Mouse (Mus musculus): ENCODE results near the gene Mitf.
A peak's percentile ranks its signal among the peaks of the same experiment; 100 is the strongest.

Mitf gene

DNA sequence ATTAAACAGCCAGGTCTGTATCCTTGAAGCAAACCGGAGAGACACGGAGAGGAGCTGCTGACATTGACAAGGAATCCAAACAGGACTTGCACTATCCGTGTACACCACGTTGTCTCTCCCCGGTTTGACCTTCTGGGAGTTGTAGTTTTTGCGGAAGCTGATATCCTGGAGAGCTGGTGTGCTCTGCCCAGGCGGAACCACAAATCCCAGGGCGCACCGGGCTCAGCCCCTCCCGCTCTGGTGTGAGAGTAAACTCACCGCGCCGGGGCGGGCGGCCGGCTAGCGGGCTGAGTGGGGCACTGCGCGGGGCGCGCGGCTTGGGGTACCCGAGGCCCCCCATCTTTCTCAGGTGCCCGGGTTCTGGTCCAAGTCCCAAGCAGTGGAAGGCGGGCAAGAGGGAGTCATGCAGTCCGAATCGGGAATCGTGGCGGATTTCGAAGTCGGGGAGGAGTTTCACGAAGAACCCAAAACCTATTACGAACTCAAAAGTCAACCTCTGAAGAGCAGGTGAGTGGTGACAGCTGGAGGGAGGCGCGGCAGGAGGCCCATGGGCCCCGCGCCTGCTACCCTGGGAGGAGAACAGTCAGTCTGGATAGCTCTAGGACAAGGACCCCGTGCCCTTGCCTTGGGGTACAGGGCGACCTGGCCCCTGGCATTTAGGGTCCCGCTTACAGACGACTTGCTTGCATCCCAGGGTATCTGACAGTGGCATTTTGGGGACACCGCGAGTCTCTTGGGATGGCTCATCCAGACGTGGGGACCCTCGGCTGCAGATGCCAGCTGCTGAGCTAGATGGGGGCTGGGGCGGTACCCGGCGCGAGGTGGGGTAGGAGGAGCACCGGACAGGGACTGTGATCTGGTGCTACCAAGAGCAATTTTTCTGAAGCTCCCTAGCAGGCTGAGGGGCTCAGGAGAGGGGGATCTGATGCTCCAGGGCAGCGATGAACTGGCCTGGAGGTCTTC is at the start of gene Mitf:
Gene Mitf (plus strand): TSS at position 272 of the 963 bp plus-strand sequence.
- DNase-seq (ENCODE audit: low read depth), result peak; percentile 89

DNA sequence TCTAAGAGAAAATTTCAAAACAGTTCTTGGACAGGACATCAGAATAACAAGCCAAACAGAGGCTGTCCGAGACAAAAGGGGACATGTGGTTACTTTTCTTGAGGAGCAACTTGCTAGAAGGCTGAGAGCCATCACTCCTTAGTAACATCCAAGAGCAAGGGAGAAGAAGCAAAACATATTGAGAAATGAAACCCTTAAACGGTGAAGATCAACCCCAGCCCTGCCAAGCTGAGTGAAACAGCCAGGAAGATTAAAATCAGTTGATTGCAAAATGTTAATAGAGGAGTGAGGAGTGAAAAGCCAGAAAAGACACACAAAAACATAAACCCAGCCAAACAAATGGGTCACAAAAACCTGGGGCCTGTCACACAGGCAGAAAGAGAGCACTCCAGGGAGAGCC is 49.5 kb upstream of the Mitf start:
- no peak for DNase-seq (ENCODE audit: low read depth)

DNA sequence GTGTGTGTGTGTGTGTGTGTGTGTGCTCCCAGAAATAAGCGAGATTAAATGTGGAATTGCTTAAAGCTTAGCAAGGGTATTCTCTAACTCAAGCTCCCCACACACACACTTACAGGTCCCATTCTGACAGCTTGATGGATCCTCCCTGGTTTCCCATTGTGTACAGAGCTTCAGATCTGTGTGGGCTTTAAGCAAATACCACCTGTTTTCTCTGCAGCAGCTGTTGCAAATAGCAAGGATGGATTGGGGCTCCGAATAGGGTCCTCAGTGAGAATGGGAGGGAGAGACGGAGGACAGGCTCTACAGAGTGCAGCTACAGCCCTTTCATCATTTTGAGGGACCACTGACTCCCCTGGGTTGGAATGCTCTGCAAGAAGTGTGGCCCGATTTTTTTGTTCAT is 48.0 kb upstream of the Mitf start:
- no peak for DNase-seq (ENCODE audit: low read depth)

DNA sequence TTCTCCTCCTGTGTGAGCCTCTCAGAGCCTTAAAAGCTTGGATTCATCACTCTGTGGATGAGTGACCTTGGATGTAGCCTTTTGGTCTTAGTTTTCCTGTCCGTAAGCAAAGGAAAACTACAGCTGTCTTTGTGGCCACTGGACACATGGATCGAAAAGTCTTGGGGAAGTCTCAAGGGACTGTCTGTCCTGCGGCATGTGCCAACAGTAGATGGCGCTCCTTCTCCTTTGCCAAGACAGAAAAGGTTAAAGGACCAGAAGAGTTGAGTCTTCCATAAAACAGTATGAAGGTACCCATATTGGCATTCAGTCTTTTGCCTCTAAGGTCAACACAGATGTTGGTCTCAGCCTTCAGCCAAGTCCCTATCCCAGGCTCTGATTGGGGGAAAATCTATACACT is 47.6 kb upstream of the Mitf start:
- DNase-seq (ENCODE audit: low read depth), result peak; percentile 57

DNA sequence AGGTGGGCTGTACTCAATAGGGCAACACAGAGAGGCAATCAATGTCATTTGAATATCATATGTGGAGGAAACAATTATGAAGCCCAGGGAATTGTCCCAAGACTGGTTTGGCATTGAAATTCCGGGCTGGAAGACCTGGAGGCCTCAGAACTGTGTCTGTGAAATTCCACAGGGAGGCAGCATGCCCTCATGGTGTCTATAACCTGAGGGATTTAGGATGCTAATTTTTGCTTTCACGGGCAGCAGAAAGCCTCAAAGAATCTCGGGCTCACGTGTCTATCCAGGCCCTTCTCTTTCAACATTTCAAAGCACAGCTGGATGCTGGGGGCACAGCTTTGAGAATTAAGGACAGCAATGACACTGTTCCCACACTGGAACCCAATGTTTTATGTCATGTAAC is 45.5 kb upstream of the Mitf start:
- no peak for DNase-seq (ENCODE audit: low read depth)

DNA sequence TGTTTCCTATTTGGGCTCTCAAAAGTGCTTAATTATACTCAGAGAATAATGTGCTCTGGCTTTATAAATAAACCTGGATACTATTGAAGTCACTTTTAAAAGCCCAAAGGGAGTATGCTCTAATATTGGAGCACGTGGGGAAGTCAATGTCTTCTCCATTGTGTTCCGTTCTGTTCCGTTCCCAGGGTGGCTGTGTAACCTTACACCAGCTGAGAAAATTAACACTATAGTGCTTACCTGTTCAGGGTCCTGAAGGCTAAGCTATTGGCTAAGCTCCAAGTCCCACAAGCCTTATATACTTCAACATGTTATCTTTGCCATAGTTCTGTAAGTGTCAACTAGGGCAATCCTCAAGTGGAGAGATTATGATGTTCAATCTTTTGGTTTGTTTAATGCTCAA is 42.9 kb upstream of the Mitf start:
- no peak for DNase-seq (ENCODE audit: low read depth)

DNA sequence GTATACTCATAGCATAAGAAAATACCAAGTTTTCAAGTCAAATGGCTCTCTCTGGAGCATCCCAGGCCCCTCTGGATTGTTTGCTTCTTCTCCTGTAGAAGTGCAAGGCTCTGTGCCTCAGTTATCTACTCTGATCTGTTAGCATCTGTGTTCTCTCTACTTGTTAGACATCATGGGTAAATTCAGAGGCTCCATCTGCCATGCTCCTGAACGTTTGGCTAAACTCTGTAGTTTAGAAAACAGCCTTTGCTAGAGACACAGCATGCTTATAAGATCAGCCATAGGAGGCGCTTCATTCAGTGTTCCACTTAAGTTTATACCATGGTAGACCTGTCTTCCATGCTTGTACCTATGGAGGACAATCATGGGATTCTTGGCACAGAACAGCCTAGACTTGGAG is 39.0 kb upstream of the Mitf start:
- no peak for DNase-seq (ENCODE audit: low read depth)

DNA sequence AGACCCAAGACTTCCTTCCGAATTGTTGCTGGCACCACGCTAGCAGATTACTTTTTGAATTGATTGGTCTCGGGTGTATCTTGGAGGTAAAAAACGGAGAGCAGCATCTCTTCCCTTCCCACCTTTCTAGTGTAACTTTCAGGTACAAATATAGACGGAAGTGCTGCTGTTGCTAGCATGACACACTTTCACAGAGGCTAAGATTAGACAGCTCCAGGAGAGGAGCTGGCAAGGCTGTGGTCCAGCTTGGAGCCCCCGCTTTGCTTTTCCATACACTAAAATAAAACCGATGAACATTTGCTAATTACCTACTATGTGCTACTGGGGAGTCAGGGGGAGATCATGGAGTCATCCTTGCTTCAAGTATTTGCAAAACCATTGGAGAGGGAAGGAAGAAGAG is 37.3 kb upstream of the Mitf start:
- DNase-seq (ENCODE audit: low read depth), result no peak

DNA sequence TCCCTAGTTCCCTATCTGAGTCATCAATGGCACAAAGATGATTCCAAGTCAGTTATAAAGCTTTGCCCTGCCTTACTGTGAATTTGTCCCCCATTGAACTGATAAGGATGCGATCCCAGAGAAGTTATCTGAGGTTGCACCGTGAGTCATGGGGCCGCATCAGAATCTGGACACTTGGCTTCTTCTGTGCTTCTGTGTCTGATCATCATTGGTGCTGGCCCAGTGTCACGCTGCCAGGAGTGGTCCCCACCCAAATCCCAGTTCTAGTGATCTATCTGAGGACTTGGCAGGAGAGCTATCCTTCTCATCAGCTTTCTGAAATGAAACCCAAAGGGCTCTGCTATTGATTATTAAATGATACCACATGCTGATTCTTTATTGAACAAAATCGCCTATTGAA is 25.5 kb upstream of the Mitf start:
- no peak for DNase-seq (ENCODE audit: low read depth)

DNA sequence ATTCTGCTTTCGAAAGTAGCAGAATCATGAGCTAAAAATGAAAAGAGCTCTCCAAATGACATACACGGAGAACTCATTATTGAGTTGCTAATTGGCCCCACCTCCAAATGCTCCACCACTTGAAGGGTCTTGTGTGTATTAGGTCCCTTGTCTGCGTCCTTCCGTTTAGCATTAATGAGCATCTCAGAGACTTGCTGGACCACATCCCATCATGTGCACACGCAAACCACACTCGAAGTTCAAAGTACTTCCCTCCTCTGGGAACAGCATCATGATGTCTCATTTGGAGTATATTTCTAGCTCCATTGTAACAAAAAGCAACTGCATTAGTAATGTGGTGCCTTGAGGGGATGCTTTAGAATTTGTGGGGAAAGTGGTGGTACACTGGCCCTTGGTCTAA is 24.6 kb upstream of the Mitf start:
- DNase-seq (ENCODE audit: low read depth), result no peak

DNA sequence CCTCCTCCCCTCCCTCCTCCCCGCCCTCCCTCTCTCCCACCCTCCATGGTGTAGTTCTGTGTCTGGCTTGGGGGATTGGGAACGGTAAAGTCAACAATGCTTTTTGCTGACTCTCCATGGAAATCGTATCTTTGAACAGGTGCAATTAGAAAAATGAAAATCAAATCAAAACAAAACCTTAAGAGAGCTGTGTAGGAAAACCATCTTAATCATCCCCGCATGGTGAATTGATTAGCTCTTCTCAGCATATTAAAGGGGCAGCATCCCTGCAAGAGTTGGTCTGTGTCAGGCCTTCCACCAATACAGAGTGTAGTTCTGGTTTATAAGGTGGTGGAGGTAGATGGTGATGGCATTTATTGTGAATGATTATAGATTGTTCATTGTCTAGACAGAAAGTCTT is 20.0 kb upstream of the Mitf start:
- no peak for DNase-seq (ENCODE audit: low read depth)

DNA sequence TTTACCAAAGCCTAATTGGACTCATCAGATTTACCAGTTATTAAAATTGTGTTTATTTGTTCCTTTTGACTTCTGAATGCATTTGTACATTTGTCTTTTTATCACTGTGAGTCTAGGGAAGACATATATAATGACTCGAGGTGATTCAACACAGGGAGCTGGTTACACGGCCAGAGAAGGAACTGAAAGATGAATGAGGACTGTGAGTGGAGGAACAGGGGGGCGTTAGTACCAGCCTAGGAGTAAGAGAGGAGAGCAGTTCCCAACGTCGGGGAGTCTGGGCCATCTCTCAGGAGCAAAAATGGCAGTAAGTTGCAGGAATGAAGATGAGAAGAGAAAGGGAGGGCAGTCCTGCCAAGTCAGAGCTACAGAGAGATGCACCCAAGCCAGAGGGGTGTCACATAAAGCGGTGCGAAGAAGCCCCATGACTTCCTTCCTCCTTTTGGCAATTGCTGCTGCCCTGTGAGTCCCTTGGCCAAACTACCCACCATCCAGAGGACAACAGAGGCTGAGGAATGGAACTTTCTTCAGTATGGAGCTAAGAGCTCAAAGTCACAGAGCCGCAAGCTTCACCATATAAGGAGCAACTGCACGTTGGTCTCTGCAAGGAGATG is 18.4 kb upstream of the Mitf start:
- no peak for DNase-seq (ENCODE audit: low read depth)

DNA sequence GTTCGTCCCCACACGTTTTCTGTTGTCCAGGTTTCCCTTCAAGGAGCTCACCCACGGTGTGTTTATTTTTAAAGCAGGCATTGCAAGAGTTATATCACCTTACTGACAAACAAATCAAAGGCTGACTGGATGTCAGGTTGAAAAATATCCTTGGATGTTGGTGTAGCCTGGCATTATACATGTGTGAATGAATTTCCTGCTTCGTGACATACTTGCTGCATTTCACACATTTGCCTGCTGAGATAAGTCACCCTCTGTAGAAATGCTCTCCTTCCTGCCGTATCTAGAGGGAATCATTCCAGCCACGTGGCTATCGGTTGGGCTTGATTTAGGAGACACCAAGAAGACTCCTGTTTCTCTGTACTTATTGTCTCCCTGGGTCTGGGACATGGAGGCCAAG is 17.2 kb upstream of the Mitf start:
- no peak for DNase-seq (ENCODE audit: low read depth)

DNA sequence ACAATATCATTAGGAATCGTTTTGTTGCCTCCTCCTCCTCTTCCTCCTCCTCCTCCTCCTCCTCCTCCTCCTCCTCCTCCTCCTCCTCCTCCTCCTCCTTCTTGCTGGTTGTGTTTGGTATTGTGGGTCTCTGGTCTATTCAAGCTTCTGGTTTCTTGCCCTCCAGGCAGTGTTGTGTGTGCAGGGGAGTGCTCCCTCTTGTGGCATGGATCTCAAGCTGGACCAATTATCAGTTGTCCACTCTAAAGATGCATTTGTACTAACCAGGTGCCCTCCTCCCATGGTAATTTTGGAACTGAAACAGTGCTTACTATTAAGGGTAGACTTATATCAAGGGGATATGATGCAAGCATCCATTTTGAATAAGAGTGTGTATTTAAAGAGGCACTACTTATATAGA is 14.7 kb upstream of the Mitf start:
- DNase-seq (ENCODE audit: low read depth), result no peak

DNA sequence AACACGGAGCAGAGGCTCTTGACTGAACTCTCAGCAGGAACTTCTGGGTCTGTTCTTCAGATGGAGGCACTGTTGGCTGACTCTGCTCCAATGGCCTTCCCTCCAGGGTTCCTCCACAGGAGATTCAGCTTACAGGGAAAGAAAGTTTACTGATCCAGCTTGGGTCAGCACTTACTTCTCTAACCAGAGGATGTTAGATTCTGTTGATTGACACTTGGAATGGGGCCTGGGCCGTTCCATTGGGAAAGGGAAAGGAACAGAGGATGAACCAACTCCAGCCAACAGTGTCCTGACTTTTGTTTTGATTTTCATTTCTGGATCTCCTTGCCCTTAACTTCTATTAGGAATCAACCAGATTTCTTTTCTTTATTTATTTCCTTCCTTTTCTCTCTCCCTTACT is 11.7 kb upstream of the Mitf start:
- no peak for DNase-seq (ENCODE audit: low read depth)

DNA sequence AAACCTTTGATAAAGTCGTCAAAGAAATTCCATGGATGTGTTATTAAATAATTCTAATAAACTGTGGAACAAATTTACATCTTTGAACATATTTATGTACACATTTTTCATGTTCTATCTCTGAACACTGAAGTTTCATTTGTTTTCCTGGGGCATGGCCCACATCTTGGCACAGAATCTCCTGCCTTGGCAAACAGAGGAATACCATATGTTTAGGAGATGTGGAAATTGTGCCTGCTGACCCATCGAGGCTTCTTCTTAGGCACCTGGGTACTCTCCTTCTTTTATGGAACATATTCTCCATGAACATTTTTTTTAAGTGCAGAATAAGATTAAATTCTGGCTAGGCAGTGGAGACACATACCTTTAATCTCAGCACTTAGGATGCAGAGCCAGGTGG is 6.2 kb upstream of the Mitf start:
- DNase-seq (ENCODE audit: low read depth), result no peak

DNA sequence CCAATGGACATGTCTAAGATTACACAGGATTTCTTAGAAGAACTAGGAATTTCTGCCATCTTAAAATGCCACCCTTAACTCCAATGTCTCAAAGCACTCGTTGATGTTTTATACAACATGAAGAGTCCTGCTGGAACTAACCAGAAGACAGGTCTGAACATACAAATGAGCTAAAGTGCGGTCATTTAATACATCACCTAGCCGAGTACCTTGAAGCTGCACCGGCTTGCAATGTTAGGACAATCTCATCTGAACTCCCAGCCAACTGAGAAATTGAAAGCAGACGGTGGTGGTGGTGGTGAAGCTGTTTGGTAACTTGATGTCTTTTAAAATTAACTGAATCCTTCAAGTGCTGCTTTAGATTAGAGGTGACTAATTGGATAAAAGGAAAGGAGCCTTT is 801 bp upstream of the Mitf start:
- peak; percentile 2 for DNase-seq (ENCODE audit: low read depth)

DNA sequence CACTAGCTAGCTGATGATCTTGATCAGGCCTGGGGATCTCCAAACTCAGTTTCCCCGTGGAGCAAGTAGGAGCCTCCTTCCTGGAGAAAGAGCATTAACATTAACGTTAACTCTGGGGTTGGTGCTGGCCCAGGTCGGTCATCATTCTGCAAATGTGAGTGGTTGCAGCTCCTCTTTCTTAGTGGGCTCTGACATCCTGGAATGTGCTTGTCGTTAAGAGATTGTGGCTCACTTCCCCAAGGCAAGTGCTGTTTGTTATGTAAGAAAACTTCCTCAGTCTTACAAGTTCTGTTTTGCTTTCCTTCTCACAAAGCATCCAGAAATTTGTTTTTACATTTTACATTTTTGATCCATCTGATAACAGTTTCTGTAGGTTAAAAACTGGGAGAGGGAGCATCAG is 7.3 kb downstream of the Mitf start:
- DNase-seq (ENCODE audit: low read depth), result no peak

DNA sequence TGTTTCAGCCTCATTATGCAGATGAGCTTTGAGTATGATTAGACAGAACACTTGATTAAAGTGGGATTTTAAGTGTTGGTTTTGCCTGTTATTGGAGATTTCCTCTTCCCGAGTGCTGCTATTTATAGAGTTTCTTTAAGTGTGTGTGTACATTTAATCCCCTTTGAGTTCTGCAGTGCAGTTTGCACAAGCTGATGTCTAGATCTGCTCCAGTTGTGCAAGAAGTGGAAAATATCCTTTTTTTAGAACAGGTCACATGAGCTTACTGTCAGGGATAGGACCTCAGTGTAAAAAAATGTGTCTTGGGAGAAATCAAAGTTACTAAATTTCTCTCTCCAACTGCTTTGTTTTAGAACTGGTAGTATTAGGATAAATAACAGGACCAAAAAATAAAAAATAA is 8.9 kb downstream of the Mitf start:
- no peak for DNase-seq (ENCODE audit: low read depth)

DNA sequence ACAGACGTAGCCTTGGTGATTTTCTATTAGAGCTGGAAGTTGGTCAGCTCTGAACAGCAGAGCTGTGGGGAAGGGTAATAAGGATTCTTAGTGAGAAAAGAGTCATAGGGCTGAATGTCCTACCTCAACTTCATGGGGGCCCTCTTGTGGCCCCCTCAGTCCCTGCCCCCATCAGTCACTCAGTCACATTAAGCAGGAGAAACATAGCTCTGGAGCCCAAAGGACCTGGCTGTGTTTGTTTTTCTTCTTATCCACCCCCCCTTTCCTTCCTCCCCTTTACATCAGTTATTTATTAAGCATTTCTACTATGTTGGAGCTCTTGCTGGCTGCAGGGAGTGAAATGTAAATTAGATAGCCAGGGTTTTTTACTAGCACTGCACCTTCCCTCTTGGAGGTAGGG is 10.0 kb downstream of the Mitf start:
- no peak for DNase-seq (ENCODE audit: low read depth)

DNA sequence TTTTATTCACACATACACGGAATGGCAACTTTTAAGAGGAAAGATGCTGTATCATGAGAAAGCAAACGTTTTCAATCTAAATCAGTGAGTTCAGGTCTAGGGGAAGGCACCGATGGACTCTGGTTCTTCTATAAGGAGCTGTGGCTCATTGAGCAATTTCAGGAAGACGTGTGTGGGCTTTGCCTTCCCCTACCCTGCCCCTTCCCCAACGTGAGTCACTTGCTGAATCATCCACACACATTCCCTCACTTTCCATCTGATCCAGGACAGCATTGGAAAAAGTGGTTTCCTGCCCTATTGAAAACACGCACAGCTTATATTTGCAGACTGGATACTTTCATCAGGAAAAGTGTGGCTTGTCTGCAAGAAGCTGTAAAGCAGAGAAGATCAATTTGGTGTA is 11.3 kb downstream of the Mitf start:
- DNase-seq (ENCODE audit: low read depth), result peak; percentile 16

DNA sequence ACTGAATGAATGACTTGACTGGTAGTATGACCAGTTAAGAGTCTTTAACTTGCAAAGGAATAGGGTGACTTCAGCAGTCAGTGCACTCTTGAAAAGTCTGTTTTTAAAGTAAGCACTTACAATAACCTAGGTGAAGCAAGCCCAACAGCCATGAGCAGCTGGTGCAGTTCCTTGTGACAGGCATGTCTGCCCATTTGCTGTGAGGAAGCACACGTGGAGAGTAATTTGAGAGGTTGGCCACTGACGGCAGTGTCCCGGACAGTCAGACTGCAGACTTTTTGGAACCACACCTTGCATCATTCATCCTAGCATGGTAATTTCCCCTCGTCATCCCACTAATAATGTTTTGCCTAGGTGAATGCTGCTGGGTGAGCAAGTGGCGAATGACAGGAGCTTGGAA is 12.1 kb downstream of the Mitf start:
- DNase-seq (ENCODE audit: low read depth), result no peak

DNA sequence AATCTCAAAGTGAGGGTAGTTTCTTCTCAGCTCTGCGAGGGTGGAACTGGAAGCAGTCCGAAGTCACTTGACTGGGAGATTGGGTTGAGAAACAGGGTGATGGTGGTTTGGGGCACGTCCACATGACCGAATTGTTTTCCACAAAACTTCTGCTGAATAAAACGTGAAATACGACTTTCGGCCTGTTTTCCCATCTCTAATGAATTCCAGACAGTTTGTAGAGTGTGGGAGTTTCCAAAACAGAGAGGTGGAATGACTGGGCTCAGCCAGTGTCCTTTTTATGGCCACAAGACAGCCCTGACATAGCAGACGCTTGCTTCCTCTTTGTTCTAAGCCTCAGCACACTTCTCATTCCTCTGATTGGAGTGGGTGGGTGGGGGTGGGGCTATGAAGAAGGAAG is 13.7 kb downstream of the Mitf start:
- no peak for DNase-seq (ENCODE audit: low read depth)

DNA sequence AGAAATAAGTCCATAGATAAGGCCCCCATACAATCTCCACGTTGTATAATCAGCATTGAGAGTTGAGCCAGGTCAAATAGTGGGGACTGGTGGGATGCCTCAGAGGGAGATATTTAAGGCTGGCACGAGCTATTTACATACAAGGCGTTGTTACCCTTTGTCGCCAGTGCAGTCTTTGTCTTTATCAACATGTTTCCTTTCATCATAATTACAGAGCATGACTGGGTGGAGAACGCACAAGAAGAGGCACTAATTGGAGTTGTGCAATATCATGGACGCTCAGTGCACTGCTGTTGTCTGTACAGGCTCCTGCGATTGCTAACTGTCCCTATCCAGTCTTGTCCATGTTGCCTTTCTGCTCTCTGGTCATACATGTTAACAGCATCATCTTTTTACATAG is 15.0 kb downstream of the Mitf start:
- DNase-seq (ENCODE audit: low read depth), result no peak

Data from 416B (cell line).